Mouse (Mus musculus) spleen, postnatal 10 days (tissue): ENCODE results near the gene Socs1.
A peak's percentile ranks its signal among the peaks of the same experiment; 100 is the strongest.
"Not testable (repeated sequence)": the region's sequence is repeated elsewhere in the genome, so short reads cannot be mapped to it uniquely, and the experiment has no call there.

Source experiments
- DNase-seq, 2 experiments: peaks; one replicate each; pipeline ENCODE4 v3.0.0; 2021 to 2022; ENCODE audit warnings: low spot score in 2 of 2

The Socs1 gene

GRCm38 (mm10) chr16:10785371-10786231, at the start of gene Socs1:
Gene Socs1, minus strand, starts transcription at chr16:10785536.
- DNase-seq, result peak; percentile 78 to 88

GRCm38 (mm10) chr16:10834542-10834910, 49.2 kb upstream of the Socs1 start:
- DNase-seq, result no peak

- DNase-seq, result no peak
Observed at GRCm38 (mm10) chr16:10828461-10828805, 43.1 kb upstream of the Socs1 start.

GRCm38 (mm10) chr16:10827766-10828460, 42.6 kb upstream of the Socs1 start:
- no peak for DNase-seq

GRCm38 (mm10) chr16:10827269-10827668, 41.9 kb upstream of the Socs1 start:
- no peak for DNase-seq

- no peak for DNase-seq
Observed at GRCm38 (mm10) chr16:10825840-10826239, 40.5 kb upstream of the Socs1 start.

- DNase-seq, result no peak
Observed at GRCm38 (mm10) chr16:10824536-10824935, 39.2 kb upstream of the Socs1 start.

GRCm38 (mm10) chr16:10821387-10821786, 36.1 kb upstream of the Socs1 start:
- peak in 1 of 2 experiments; percentile 30 for DNase-seq

- DNase-seq, result no peak
Observed at GRCm38 (mm10) chr16:10819966-10820365, 34.6 kb upstream of the Socs1 start.

- DNase-seq, result no peak
Observed at GRCm38 (mm10) chr16:10818579-10819135, 33.3 kb upstream of the Socs1 start.

GRCm38 (mm10) chr16:10814864-10815263, 29.5 kb upstream of the Socs1 start:
- no peak for DNase-seq

GRCm38 (mm10) chr16:10813726-10814125, 28.4 kb upstream of the Socs1 start:
- DNase-seq, result no peak

GRCm38 (mm10) chr16:10812865-10813371, 27.6 kb upstream of the Socs1 start, which contains the start of gene Gm11172:
Gene Gm11172, plus strand, starts transcription at chr16:10812915.
- DNase-seq, result no peak

GRCm38 (mm10) chr16:10810376-10810775, 25.0 kb upstream of the Socs1 start:
- no peak for DNase-seq

- DNase-seq, result peak in 1 of 2 experiments; percentile 44
Observed at GRCm38 (mm10) chr16:10805789-10806527, 20.6 kb upstream of the Socs1 start, which contains the start of gene Prm1. Gene Prm1, minus strand, starts transcription at chr16:10805839.

- not testable (repeated sequence) for DNase-seq
Observed at GRCm38 (mm10) chr16:10802420-10802819, 17.1 kb upstream of the Socs1 start.

GRCm38 (mm10) chr16:10796034-10796433, 10.7 kb upstream of the Socs1 start, which contains the start of gene Prm2:
Gene Prm2, minus strand, starts transcription at chr16:10796134.
- no peak for DNase-seq

GRCm38 (mm10) chr16:10790702-10791101, 5.4 kb upstream of the Socs1 start, which contains the start of gene Prm3:
Gene Prm3, minus strand, starts transcription at chr16:10790914.
- no peak for DNase-seq

GRCm38 (mm10) chr16:10788866-10789265, 3.5 kb upstream of the Socs1 start:
- no peak for DNase-seq

- no peak for DNase-seq
Observed at GRCm38 (mm10) chr16:10788271-10788670, 2.9 kb upstream of the Socs1 start, which contains the start of gene Tnp2. Gene Tnp2, minus strand, starts transcription at chr16:10788660.

- no peak for DNase-seq
Observed at GRCm38 (mm10) chr16:10787548-10788058, 2.3 kb upstream of the Socs1 start.
